Mouse (Mus musculus) G1E-ER4 (cell line): ENCODE results near the gene Serpinb11. TPM values are rescaled to one million over a fixed set of nuclear protein-coding genes. Genes with fewer than 3 reads are reported as not detected.

Experiments used
- GATA1 ChIP-seq: IDR thresholded peaks from one replicate; pipeline ENCODE4 v1.8.0; 2012; ENCODE audit warnings: low read length, inconsistent platforms
- polyA plus RNA-seq: library from polyadenylated mRNA; stranded (reverse); fragments of >175 nt; gene quantifications from 2 replicates; pipeline ENCODE4 v1.2.3, GENCODE M21; 2012

Serpinb11 gene
- polyA plus RNA-seq, 1 experiment = not detected

DNA sequence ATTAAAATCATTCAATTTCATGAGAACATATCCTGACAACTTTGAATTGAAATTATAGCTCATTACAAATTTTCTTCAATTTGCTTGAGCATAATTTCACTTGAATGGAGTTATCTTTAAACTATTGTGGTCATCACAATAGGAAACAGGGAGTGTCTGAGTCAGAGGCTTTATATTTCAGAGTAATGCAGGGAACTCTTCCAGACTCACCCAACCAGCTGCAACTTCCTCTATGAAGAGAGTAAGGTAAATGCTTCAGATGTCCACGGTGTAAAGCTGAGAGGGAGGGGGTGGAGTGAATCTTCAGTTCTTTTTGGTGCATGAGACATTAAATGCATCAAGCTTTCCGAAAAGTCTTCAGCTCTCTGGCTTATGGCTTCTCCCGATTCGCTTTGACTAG lies 61.5 kb downstream of the Serpinb11 start:
- TF ChIP-seq GATA1 = no peak

Other genes with a start within 250 kb of the Serpinb11 start
- not detected in 2 replicates for gene Serpinb3b, start 82.8 kb upstream of the Serpinb11 start, polyA plus RNA-seq
- not detected in 2 replicates for gene Serpinb3c, start 82.8 kb upstream of the Serpinb11 start, polyA plus RNA-seq
- gene Serpinb7, start 38.5 kb downstream of the Serpinb11 start, polyA plus RNA-seq = not detected in 2 replicates
- not detected in 2 replicates for gene Serpinb2, start 150.2 kb downstream of the Serpinb11 start, polyA plus RNA-seq
- not detected in 2 replicates for gene Serpinb8, start 228.8 kb downstream of the Serpinb11 start, polyA plus RNA-seq